Mouse (Mus musculus): ENCODE measurements around the gene Rasl11b.

The Rasl11b gene

GRCm38 (mm10) chr5:74194841-74195613 is at the start of gene Rasl11b:
Rasl11b (plus strand) TSS chr5:74195286.
- TF ChIP-seq POU5F1 (IDR thresholded peaks at IDR 0.05; ENCODE audit: borderline replicate concordance, low read length) (no peak), CTCF (conservative IDR thresholded peaks at IDR 0.05; ENCODE audit: low read length) (no peak), NANOG (IDR thresholded peaks at IDR 0.05; ENCODE audit: borderline replicate concordance, low read length) (no peak)
- no peaks in the 10 kb centered on the region for H3K9me3 ChIP-seq (ENCODE audit: low read length)
- peaks cover 35% of the 10 kb centered on the region for H3K4me1 ChIP-seq (replicated peaks; ENCODE audit: low read depth, low read length)
- H3K36me3 ChIP-seq (ENCODE audit: insufficient read depth, low read length), result peaks cover 32% of the 10 kb centered on the region
- peak within 1 kb of the TSS; percentile 96 for H3K4me3 ChIP-seq (replicated peaks; ENCODE audit: low read length)
- peaks cover 16% of the 10 kb centered on the region for H3K27me3 ChIP-seq (ENCODE audit: insufficient read depth, low read length)

GRCm38 (mm10) chr5:74147631-74148030 is 47.5 kb upstream of the Rasl11b start:
- peaks cover 17% of the 10 kb centered on the region for H3K9me3 ChIP-seq (ENCODE audit: low read length)
- H3K4me1 ChIP-seq (replicated peaks; ENCODE audit: low read depth, low read length), result no peaks in the 10 kb centered on the region
- H3K4me3 ChIP-seq (replicated peaks; ENCODE audit: low read length), result no peak overlapping the region
- H3K27me3 ChIP-seq (ENCODE audit: insufficient read depth, low read length), result no peaks in the 10 kb centered on the region
- no peaks in the 10 kb centered on the region for H3K36me3 ChIP-seq (ENCODE audit: insufficient read depth, low read length)
- TF ChIP-seq NANOG (IDR thresholded peaks at IDR 0.05; ENCODE audit: borderline replicate concordance, low read length), result no peak
- TF ChIP-seq CTCF (conservative IDR thresholded peaks at IDR 0.05; ENCODE audit: low read length), result no peak
- no peak for TF ChIP-seq POU5F1 (IDR thresholded peaks at IDR 0.05; ENCODE audit: borderline replicate concordance, low read length)

GRCm38 (mm10) chr5:74149975-74150374 is 45.1 kb upstream of the Rasl11b start:
- Histone ChIP-seq H3K4me3 (replicated peaks; ENCODE audit: low read length) (no peak overlapping the region), H3K27me3 (ENCODE audit: insufficient read depth, low read length) (no peaks in the 10 kb centered on the region), H3K9me3 (ENCODE audit: low read length) (peaks cover 12% of the 10 kb centered on the region), H3K4me1 (replicated peaks; ENCODE audit: low read depth, low read length) (no peaks in the 10 kb centered on the region), H3K36me3 (ENCODE audit: insufficient read depth, low read length) (no peaks in the 10 kb centered on the region)
- TF ChIP-seq CTCF (conservative IDR thresholded peaks at IDR 0.05; ENCODE audit: low read length) (no peak), POU5F1 (IDR thresholded peaks at IDR 0.05; ENCODE audit: borderline replicate concordance, low read length) (no peak), NANOG (IDR thresholded peaks at IDR 0.05; ENCODE audit: borderline replicate concordance, low read length) (no peak)

- H3K27me3 ChIP-seq (ENCODE audit: insufficient read depth, low read length), result no peaks in the 10 kb centered on the region
- no peaks in the 10 kb centered on the region for H3K4me1 ChIP-seq (replicated peaks; ENCODE audit: low read depth, low read length)
- H3K4me3 ChIP-seq (replicated peaks; ENCODE audit: low read length), result no peak overlapping the region
- H3K9me3 ChIP-seq (ENCODE audit: low read length), result peaks cover 12% of the 10 kb centered on the region
- no peaks in the 10 kb centered on the region for H3K36me3 ChIP-seq (ENCODE audit: insufficient read depth, low read length)
- TF ChIP-seq POU5F1 (IDR thresholded peaks at IDR 0.05; ENCODE audit: borderline replicate concordance, low read length), result no peak
- TF ChIP-seq NANOG (IDR thresholded peaks at IDR 0.05; ENCODE audit: borderline replicate concordance, low read length), result no peak
- TF ChIP-seq CTCF (conservative IDR thresholded peaks at IDR 0.05; ENCODE audit: low read length), result no peak
These were observed 43.3 kb upstream of the Rasl11b start for GRCm38 (mm10) chr5:74151774-74152173.

- no peaks in the 10 kb centered on the region for H3K36me3 ChIP-seq (ENCODE audit: insufficient read depth, low read length)
- no peak for TF ChIP-seq NANOG (IDR thresholded peaks at IDR 0.05; ENCODE audit: borderline replicate concordance, low read length)
- TF ChIP-seq POU5F1 (IDR thresholded peaks at IDR 0.05; ENCODE audit: borderline replicate concordance, low read length), result no peak
- TF ChIP-seq CTCF (conservative IDR thresholded peaks at IDR 0.05; ENCODE audit: low read length), result no peak
- peaks cover 3% of the 10 kb centered on the region for H3K4me1 ChIP-seq (replicated peaks; ENCODE audit: low read depth, low read length)
- no peaks in the 10 kb centered on the region for H3K27me3 ChIP-seq (ENCODE audit: insufficient read depth, low read length)
- no peak overlapping the region for H3K4me3 ChIP-seq (replicated peaks; ENCODE audit: low read length)
- H3K9me3 ChIP-seq (ENCODE audit: low read length), result no peaks in the 10 kb centered on the region; the same call in 1 of the 2 replicates
These were observed 39.2 kb upstream of the Rasl11b start for GRCm38 (mm10) chr5:74155860-74156351.

GRCm38 (mm10) chr5:74158929-74159632 is 36.0 kb upstream of the Rasl11b start:
- no peaks in the 10 kb centered on the region for H3K36me3 ChIP-seq (ENCODE audit: insufficient read depth, low read length)

GRCm38 (mm10) chr5:74159906-74160305 is 35.2 kb upstream of the Rasl11b start:
- no peaks in the 10 kb centered on the region; the same call in 1 of the 2 replicates for H3K9me3 ChIP-seq (ENCODE audit: low read length)
- no peak overlapping the region for H3K4me3 ChIP-seq (replicated peaks; ENCODE audit: low read length)
- H3K36me3 ChIP-seq (ENCODE audit: insufficient read depth, low read length), result no peaks in the 10 kb centered on the region
- TF ChIP-seq CTCF (conservative IDR thresholded peaks at IDR 0.05; ENCODE audit: low read length), result no peak
- TF ChIP-seq POU5F1 (IDR thresholded peaks at IDR 0.05; ENCODE audit: borderline replicate concordance, low read length), result no peak
- peaks cover 11% of the 10 kb centered on the region; the same call in 1 of the 2 replicates for H3K27me3 ChIP-seq (ENCODE audit: insufficient read depth, low read length)
- peaks cover 12% of the 10 kb centered on the region for H3K4me1 ChIP-seq (replicated peaks; ENCODE audit: low read depth, low read length)

More at GRCm38 (mm10) chr5:74158929-74159632, 36.0 kb upstream of the Rasl11b start:
- TF ChIP-seq POU5F1 (IDR thresholded peaks at IDR 0.05; ENCODE audit: borderline replicate concordance, low read length) (no peak), NANOG (IDR thresholded peaks at IDR 0.05; ENCODE audit: borderline replicate concordance, low read length) (no peak), CTCF (conservative IDR thresholded peaks at IDR 0.05; ENCODE audit: low read length) (no peak)
- no peak overlapping the region for H3K4me3 ChIP-seq (replicated peaks; ENCODE audit: low read length)
- peaks cover 6% of the 10 kb centered on the region; the same call in 1 of the 2 replicates for H3K27me3 ChIP-seq (ENCODE audit: insufficient read depth, low read length)
- no peaks in the 10 kb centered on the region; the same call in 1 of the 2 replicates for H3K9me3 ChIP-seq (ENCODE audit: low read length)
- peaks cover 12% of the 10 kb centered on the region for H3K4me1 ChIP-seq (replicated peaks; ENCODE audit: low read depth, low read length)

GRCm38 (mm10) chr5:74160349-74160748 is 34.7 kb upstream of the Rasl11b start:
- TF ChIP-seq CTCF (conservative IDR thresholded peaks at IDR 0.05; ENCODE audit: low read length) (no peak), POU5F1 (IDR thresholded peaks at IDR 0.05; ENCODE audit: borderline replicate concordance, low read length) (no peak), NANOG (IDR thresholded peaks at IDR 0.05; ENCODE audit: borderline replicate concordance, low read length) (no peak)
- Histone ChIP-seq H3K4me3 (replicated peaks; ENCODE audit: low read length) (no peak overlapping the region), H3K4me1 (replicated peaks; ENCODE audit: low read depth, low read length) (peaks cover 12% of the 10 kb centered on the region), H3K36me3 (ENCODE audit: insufficient read depth, low read length) (no peaks in the 10 kb centered on the region), H3K9me3 (ENCODE audit: low read length) (no peaks in the 10 kb centered on the region; the same call in 1 of the 2 replicates), H3K27me3 (ENCODE audit: insufficient read depth, low read length) (peaks cover 11% of the 10 kb centered on the region; the same call in 1 of the 2 replicates)

Measured in E14TG2a.4 (cell line).